Mouse (Mus musculus): ENCODE results near the gene Steap4. TPM values are rescaled to one million over a fixed set of nuclear protein-coding genes. Genes with fewer than 3 reads are reported as not detected.

The Steap4 gene
- polyA plus RNA-seq, 1 experiment from 2014 or later = 0.17 TPM

DNA sequence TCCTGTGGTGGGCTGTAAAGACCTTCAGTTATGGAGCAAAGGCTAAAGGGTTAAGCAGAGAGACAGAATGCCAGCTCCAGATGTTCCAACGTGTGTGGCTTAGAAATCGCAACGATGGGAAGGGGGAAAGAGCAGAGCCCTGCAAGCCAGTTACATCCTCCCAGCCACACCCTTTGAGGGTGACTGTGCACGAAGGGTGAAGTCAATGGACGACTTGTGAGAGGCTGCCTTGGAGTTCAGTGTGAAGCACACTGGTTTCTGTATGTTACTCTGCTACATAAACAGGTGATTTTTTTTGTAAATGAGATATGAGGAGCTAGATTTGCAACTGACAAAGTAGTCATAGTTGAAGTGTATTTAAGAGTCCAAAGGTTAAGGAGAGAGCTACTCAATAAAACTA, 33.5 kb downstream of the Steap4 start:
- no peak overlapping the region for H3K4me3 ChIP-seq
- H3K9me3 ChIP-seq = no peaks in the 10 kb centered on the region
- no peaks in the 10 kb centered on the region for H3K36me3 ChIP-seq
- H3K9ac ChIP-seq = no peak overlapping the region
- H3K27me3 ChIP-seq (replicated peaks) = no peaks in the 10 kb centered on the region
- no peak overlapping the region for H3K27ac ChIP-seq (replicated peaks)
- WGBS = 52% methylated on average over 5 of the region's 5 CpGs
- no peaks in the 10 kb centered on the region for H3K4me1 ChIP-seq
- no peak overlapping the region for H3K4me2 ChIP-seq
- ATAC-seq (ENCODE audit: extremely low read depth, insufficient number of reproducible peaks, low FRiP score, low TSS enrichment) = no peak

DNA sequence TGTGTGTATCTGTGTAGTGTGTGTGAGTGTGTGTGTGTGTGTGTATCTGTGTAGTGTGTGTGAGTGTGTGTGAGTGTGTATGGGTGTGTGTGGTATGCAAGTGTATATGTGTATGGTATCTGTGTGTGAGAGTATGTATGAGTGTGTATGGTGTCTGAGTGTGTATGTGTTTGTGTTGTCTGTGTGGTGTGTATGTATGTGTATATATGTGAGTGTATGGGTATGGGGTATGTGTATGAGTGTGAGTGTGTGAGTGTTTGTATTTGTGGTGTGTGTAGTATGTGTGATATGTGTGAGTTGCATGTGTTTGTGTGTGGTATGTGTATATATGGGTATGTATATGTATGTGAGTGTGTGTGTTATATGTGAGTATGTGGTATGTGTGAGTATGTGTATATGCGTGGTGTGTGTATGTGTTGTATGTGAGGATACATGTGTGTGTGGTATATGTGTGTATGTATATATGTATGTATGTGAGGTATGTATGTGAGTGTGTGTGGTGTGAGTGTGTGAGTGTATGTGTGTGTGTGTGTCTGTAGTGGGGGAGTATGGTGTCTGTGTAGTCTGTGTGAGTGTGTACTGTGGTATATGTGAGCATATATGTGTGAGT, 35.1 kb downstream of the Steap4 start:
- no peak for ATAC-seq (ENCODE audit: extremely low read depth, insufficient number of reproducible peaks, low FRiP score, low TSS enrichment)
- 80% methylated on average over 1 of the region's 1 CpGs for WGBS
- no peaks in the 10 kb centered on the region for H3K36me3 ChIP-seq

DNA sequence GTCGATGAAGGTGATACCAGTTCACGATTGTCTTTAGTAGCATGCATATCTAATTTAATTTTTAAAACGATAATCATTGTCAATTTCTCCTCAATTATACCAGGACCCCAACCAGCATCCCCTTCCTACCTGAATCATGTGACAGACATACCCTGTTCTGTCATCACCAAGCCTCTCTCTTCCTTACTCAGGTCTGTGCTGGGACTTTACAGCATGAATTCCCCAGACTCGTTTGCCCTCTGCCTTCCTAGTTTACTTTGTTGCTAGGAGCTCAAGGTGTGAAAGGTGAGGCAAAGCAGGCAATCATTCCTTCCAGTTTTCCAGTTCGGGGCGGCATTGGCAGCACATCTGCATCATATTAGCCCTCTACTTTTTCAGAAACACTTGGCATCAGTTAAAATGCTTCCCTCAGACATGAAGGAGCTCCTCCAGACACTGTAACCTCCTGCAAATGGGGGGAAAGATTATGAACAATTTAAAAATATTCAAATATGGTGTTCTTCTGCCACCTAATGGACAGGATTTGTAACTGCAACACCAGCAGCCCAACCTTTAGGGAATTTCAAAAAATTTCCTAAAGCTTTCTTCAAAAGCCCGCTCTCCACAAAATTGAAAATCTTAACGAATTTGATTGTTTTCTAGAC, 36.3 kb downstream of the Steap4 start:
- no peak for ATAC-seq (ENCODE audit: extremely low read depth, insufficient number of reproducible peaks, low FRiP score, low TSS enrichment)
- Histone ChIP-seq H3K27ac (replicated peaks) (no peak overlapping the region), H3K4me2 (no peak overlapping the region), H3K4me3 (no peak overlapping the region), H3K9me3 (no peaks in the 10 kb centered on the region), H3K36me3 (no peaks in the 10 kb centered on the region), H3K4me1 (no peaks in the 10 kb centered on the region), H3K27me3 (replicated peaks) (no peaks in the 10 kb centered on the region), H3K9ac (no peak overlapping the region)
- 49% methylated on average over 8 of the region's 8 CpGs for WGBS

More for the DNA sequence above, 35.1 kb downstream of the Steap4 start:
- no peaks in the 10 kb centered on the region for H3K4me1 ChIP-seq
- no peaks in the 10 kb centered on the region for H3K27me3 ChIP-seq (replicated peaks)
- H3K9me3 ChIP-seq = no peaks in the 10 kb centered on the region
- H3K27ac ChIP-seq (replicated peaks) = no peak overlapping the region
- H3K4me2 ChIP-seq = no peak overlapping the region
- H3K9ac ChIP-seq = no peak overlapping the region
- no peak overlapping the region for H3K4me3 ChIP-seq

DNA sequence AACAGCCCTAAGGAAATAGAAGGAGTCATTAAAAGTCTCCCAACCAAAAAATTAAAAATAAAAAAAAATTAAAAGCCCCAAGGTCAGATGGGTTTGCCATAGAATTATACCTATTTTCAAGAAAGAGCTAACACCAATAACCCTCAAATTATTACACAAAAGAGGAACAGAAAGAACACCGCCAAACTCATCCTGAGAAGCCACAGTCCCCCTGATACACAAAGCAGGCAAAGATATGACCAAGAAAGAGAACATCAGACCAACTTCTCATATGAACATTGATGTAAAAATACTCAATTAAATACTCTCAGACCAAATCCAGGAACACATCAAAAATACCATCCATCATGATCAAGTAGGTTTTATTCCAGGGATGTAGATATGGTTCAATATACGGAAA, 36.8 kb downstream of the Steap4 start:
- 83% methylated on average over 2 of the region's 2 CpGs for WGBS
- ATAC-seq (ENCODE audit: extremely low read depth, insufficient number of reproducible peaks, low FRiP score, low TSS enrichment) = no peak
- Histone ChIP-seq H3K4me3 (no peak overlapping the region), H3K27me3 (replicated peaks) (no peaks in the 10 kb centered on the region), H3K9me3 (no peaks in the 10 kb centered on the region), H3K4me1 (no peaks in the 10 kb centered on the region), H3K9ac (no peak overlapping the region), H3K27ac (replicated peaks) (no peak overlapping the region), H3K36me3 (no peaks in the 10 kb centered on the region), H3K4me2 (no peak overlapping the region)

DNA sequence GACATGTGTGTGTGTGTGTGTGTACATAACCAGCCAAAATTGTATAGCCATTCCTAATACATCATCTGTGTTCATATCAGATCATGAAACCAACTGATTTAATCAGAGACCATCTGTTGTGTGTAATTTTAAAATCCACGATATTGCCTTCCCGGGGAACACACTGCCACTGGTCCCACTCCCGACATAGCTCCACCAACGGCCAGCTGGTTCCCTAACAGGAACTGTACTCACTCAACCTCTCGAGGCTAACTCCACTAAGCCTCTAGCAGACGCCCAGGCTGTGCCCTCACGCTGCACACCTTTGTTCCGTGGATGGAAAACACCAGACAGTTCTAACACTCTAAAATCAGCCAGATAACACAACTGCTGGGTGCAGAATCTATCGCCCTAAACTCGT, 40.2 kb downstream of the Steap4 start:
- H3K9me3 ChIP-seq = no peaks in the 10 kb centered on the region
- no peaks in the 10 kb centered on the region for H3K36me3 ChIP-seq
- no peak overlapping the region for H3K4me2 ChIP-seq
- H3K4me3 ChIP-seq = no peak overlapping the region
- 66% methylated on average over 10 of the region's 10 CpGs for WGBS
- no peak overlapping the region for H3K9ac ChIP-seq
- no peaks in the 10 kb centered on the region for H3K4me1 ChIP-seq
- no peak for ATAC-seq (ENCODE audit: extremely low read depth, insufficient number of reproducible peaks, low FRiP score, low TSS enrichment)
- no peaks in the 10 kb centered on the region for H3K27me3 ChIP-seq (replicated peaks)
- no peak overlapping the region for H3K27ac ChIP-seq (replicated peaks)

DNA sequence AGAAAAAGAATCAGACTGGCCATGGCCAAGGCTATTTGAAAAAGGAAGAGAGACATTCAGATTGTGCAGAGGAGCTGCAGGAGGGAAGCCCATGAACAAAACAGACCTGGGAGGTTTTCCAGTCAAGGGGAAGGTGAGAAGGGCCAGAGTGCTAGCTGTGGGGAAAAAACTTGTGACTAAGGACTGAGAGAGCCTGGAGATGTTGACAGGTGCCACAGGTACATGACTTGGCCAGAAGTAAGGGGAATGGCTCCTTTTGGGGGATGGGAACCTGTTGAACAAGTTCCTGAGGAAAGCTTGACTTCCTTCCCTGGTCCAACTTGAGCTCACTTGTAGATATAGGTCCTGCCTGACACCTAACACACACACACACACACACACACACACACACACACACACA, 42.6 kb downstream of the Steap4 start:
- Histone ChIP-seq H3K4me1 (no peaks in the 10 kb centered on the region), H3K4me2 (no peak overlapping the region), H3K27ac (replicated peaks) (no peak overlapping the region), H3K27me3 (replicated peaks) (no peaks in the 10 kb centered on the region), H3K36me3 (no peaks in the 10 kb centered on the region), H3K4me3 (no peak overlapping the region), H3K9me3 (no peaks in the 10 kb centered on the region), H3K9ac (no peak overlapping the region)
- no peak for ATAC-seq (ENCODE audit: extremely low read depth, insufficient number of reproducible peaks, low FRiP score, low TSS enrichment)

DNA sequence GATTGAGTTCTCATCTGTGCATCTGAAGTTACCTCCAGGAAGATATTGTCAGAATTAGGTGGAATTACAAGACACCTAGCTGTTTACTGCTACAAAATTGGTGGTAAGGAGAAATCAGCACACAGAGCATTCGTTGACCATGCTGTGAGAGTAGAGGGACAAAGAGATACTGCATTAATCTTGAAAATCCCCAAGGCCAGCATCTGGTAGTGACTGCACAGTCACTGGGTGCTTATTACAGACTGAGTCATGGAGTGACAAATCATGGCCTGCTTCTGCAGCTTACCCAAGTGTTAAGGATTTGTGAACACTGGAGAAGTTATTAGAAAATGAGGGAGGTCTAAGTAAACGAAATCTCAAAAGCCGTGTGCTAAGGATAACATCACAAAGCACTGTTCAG, 53.0 kb downstream of the Steap4 start:
- H3K9me3 ChIP-seq = peaks cover 6% of the 10 kb centered on the region; the same call in 1 of the 2 replicates
- WGBS = 76% methylated on average over 3 of the region's 3 CpGs
- no peaks in the 10 kb centered on the region for H3K4me1 ChIP-seq
- H3K27ac ChIP-seq (replicated peaks) = no peak overlapping the region
- no peak for ATAC-seq (ENCODE audit: extremely low read depth, insufficient number of reproducible peaks, low FRiP score, low TSS enrichment)
- no peak overlapping the region for H3K4me3 ChIP-seq
- H3K27me3 ChIP-seq (replicated peaks) = no peaks in the 10 kb centered on the region
- H3K4me2 ChIP-seq = no peak overlapping the region
- H3K36me3 ChIP-seq = no peaks in the 10 kb centered on the region
- no peak overlapping the region for H3K9ac ChIP-seq

Other genes starting within 250 kb of the Steap4 start
- 212 and 245 TPM in 2 replicates for gene Sri, start 85.6 kb downstream of the Steap4 start, polyA plus RNA-seq (2015; fragmentation: Nextera tagmentation; extraction: Ambion mirVana)